ENCODE assay signal across 25 mouse cellular contexts in genomic region chr6:12971604-12972003, GRCm38 (mm10).
"Had no signal": no experiment of that assay in that cellular context is flagged by ENCODE, and none has a peak within 500 bp of the region (broad histone marks: within the 10 kb centered on the region; RNA-seq: fewer than 3 reads in every experiment).

No protein-coding gene starts in this region.

- ATAC-seq: liver, embryonic 12.5 days; liver, postnatal 0 days; lung, postnatal 0 days; midbrain, embryonic 13.5 days; midbrain, embryonic 15.5 days; midbrain, embryonic 16.5 days had no signal

- DNase-seq: left cerebral cortex, postnatal 4 days; liver; liver, embryonic 13.5 days; liver, postnatal 0 days; lung, adult 18-20 months; lung, adult 2 months; lung, embryonic 14.5 days; lung, postnatal 10 days; lung, postnatal 14 days; lung, postnatal 36 days; lung, postnatal 4 days; midbrain, embryonic 14.5 days had no signal

- H3K27me3 ChIP-seq: limb, embryonic 12.5 days; limb, embryonic 13.5 days; limb, embryonic 15.5 days; liver, embryonic 12.5 days; liver, embryonic 13.5 days; liver, embryonic 15.5 days; lung, embryonic 15.5 days; megakaryocyte, embryonic 14.5 days; midbrain, embryonic 12.5 days; midbrain, embryonic 13.5 days; midbrain, embryonic 15.5 days; neural tube, embryonic 12.5 days had no signal
